Mouse (Mus musculus): ENCODE measurements around the gene Rasl11a.
"Not testable (repeated sequence)": the region's sequence is repeated elsewhere in the genome, so short reads cannot be mapped to it uniquely, and the experiment has no call there.

Gene Rasl11a

GRCm38 (mm10) chr5:146893478-146894182, 48.8 kb downstream of the Rasl11a start:
- no peak for DNase-seq

GRCm38 (mm10) chr5:146895667-146896066, 50.8 kb downstream of the Rasl11a start:
- not testable (repeated sequence) for DNase-seq

DNA sequence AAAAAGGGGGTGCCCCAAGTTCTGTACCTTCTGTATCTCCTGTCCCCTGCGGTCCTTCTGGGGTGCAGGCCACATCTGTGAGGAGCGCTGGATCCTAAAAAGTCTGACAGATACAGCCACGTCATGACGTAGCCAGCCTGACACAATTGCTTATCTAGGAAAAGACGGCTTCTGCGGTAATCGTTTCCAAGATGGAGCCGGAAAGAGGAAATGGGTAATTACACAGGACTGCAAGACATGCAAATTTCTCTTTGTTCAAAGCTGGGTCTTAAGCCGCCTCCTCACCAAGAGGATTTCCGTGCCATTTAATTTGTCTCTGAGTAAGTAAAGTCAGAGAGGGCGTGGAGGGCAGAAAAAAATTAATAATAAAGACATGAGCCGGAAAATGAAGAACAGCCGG, 52.1 kb downstream of the Rasl11a start:
- no peak for DNase-seq

All from cerebellum, postnatal 36 days (tissue).